Mouse (Mus musculus): ENCODE measurements at regions not wholly inside any gene's neighbourhood (a gene's known extent, or its start where the extent isn't known, plus 50 kb on each side); places are given as distances from the start of the nearest gene placed in this dataset.
A peak's percentile ranks its signal among the peaks of the same experiment; 100 is the strongest.

GRCm38 (mm10) chr10:117993809-117994208 is 147.8 kb upstream of the Mdm1 start:
- DNase-seq (ENCODE audit: low read depth in 2 of 2, low spot score in 2 of 2), result no peak

- no peak for DNase-seq (ENCODE audit: low read depth in 2 of 2, low spot score in 2 of 2)
These were observed 146.8 kb upstream of the Mdm1 start for GRCm38 (mm10) chr10:117994768-117995167.

- DNase-seq (ENCODE audit: low read depth in 2 of 2, low spot score in 2 of 2), result no peak
These were observed 143.8 kb upstream of the Mdm1 start for GRCm38 (mm10) chr10:117997796-117998195.

GRCm38 (mm10) chr10:118000591-118000990 is 141.0 kb upstream of the Mdm1 start:
- no peak for DNase-seq (ENCODE audit: low read depth in 2 of 2, low spot score in 2 of 2)

GRCm38 (mm10) chr10:118001501-118001900 is 140.1 kb upstream of the Mdm1 start:
- no peak for DNase-seq (ENCODE audit: low read depth in 2 of 2, low spot score in 2 of 2)

GRCm38 (mm10) chr10:118001971-118002370 is 139.6 kb upstream of the Mdm1 start:
- DNase-seq (ENCODE audit: low read depth in 2 of 2, low spot score in 2 of 2), result peak in 1 of 2 experiments; percentile 41

- no peak for DNase-seq (ENCODE audit: low read depth in 2 of 2, low spot score in 2 of 2)
These were observed 139.1 kb upstream of the Mdm1 start for GRCm38 (mm10) chr10:118002559-118002958.

GRCm38 (mm10) chr10:118003179-118003578 is 138.4 kb upstream of the Mdm1 start:
- no peak for DNase-seq (ENCODE audit: low read depth in 2 of 2, low spot score in 2 of 2)

GRCm38 (mm10) chr10:118003739-118004361 is 137.8 kb upstream of the Mdm1 start:
- no peak for DNase-seq (ENCODE audit: low read depth in 2 of 2, low spot score in 2 of 2)

- DNase-seq (ENCODE audit: low read depth in 2 of 2, low spot score in 2 of 2), result no peak
These were observed 137.2 kb upstream of the Mdm1 start for GRCm38 (mm10) chr10:118004362-118004958.

- peak in 1 of 2 experiments; percentile 42 for DNase-seq (ENCODE audit: low read depth in 2 of 2, low spot score in 2 of 2)
These were observed 134.6 kb upstream of the Mdm1 start for GRCm38 (mm10) chr10:118006827-118007550.

- DNase-seq (ENCODE audit: low read depth in 2 of 2, low spot score in 2 of 2), result no peak
These were observed 133.8 kb upstream of the Mdm1 start for GRCm38 (mm10) chr10:118007846-118008245.

GRCm38 (mm10) chr10:118011687-118012567 is 129.7 kb upstream of the Mdm1 start:
- DNase-seq (ENCODE audit: low read depth in 2 of 2, low spot score in 2 of 2), result no peak

- no peak for DNase-seq (ENCODE audit: low read depth in 2 of 2, low spot score in 2 of 2)
These were observed 112.8 kb upstream of the Mdm1 start for GRCm38 (mm10) chr10:118028831-118029230.

- no peak for DNase-seq (ENCODE audit: low read depth in 2 of 2, low spot score in 2 of 2)
These were observed 107.2 kb upstream of the Mdm1 start for GRCm38 (mm10) chr10:118034401-118034800.

GRCm38 (mm10) chr10:118035035-118035434 is 106.6 kb upstream of the Mdm1 start:
- DNase-seq (ENCODE audit: low read depth in 2 of 2, low spot score in 2 of 2), result no peak

- DNase-seq (ENCODE audit: low read depth in 2 of 2, low spot score in 2 of 2), result no peak
These were observed 103.1 kb upstream of the Mdm1 start for GRCm38 (mm10) chr10:118038465-118038864.

- DNase-seq (ENCODE audit: low read depth in 2 of 2, low spot score in 2 of 2), result no peak
These were observed 102.6 kb upstream of the Mdm1 start for GRCm38 (mm10) chr10:118039056-118039455.

GRCm38 (mm10) chr10:118041068-118041467 is 100.5 kb upstream of the Mdm1 start:
- no peak for DNase-seq (ENCODE audit: low read depth in 2 of 2, low spot score in 2 of 2)

- DNase-seq (ENCODE audit: low read depth in 2 of 2, low spot score in 2 of 2), result no peak
These were observed 97.8 kb upstream of the Mdm1 start for GRCm38 (mm10) chr10:118043761-118044160.

- no peak for DNase-seq (ENCODE audit: low read depth in 2 of 2, low spot score in 2 of 2)
These were observed 96.8 kb upstream of the Mdm1 start for GRCm38 (mm10) chr10:118044840-118045239.

Data from CD8-positive naive resting alpha-beta T cell, adult 2 months (primary cell).